Mouse (Mus musculus): ENCODE measurements around the gene Ccdc177. TPM values are rescaled to one million over a fixed set of nuclear protein-coding genes. Genes with fewer than 3 reads are reported as not detected.
A peak's percentile ranks its signal among the peaks of the same experiment; 100 is the strongest.

Ccdc177 gene
- not detected in 2 replicates for polyA plus RNA-seq (2011; ENCODE audit: insufficient read depth, insufficient read length, low replicate concordance, missing spikeins)

GRCm38 (mm10) chr12:80760396-80760801 lies at the start of gene Ccdc177:
Gene Ccdc177, minus strand, starts transcription at chr12:80760687.
- H3K27ac ChIP-seq (ENCODE audit: control insufficient read depth, insufficient read depth, low read depth, low read length, poor library complexity): no peak within 1 kb of the TSS
- no peak for TF ChIP-seq POLR2A (IDR thresholded peaks at IDR 0.05; ENCODE audit: borderline replicate concordance, control insufficient read depth, low read depth, low read length)
- TF ChIP-seq CTCF (IDR thresholded peaks at IDR 0.05; ENCODE audit: control insufficient read depth, insufficient read depth, low read length): peak; percentile 79
- WGBS: under 1% methylated on average over 24 of the region's 24 CpGs
- H3K4me3 ChIP-seq (replicated peaks; ENCODE audit: control insufficient read depth, low read depth, low read length): no peak within 1 kb of the TSS
- H3K4me1 ChIP-seq (ENCODE audit: control insufficient read depth, insufficient read depth, low read length): no peaks in the 10 kb centered on the region

GRCm38 (mm10) chr12:80810005-80810404 lies 49.5 kb upstream of the Ccdc177 start:
- Histone ChIP-seq H3K27ac (ENCODE audit: control insufficient read depth, insufficient read depth, low read depth, low read length, poor library complexity) (peak overlapping the region; percentile 15; the same call in 1 of the 2 replicates), H3K4me3 (replicated peaks; ENCODE audit: control insufficient read depth, low read depth, low read length) (no peak overlapping the region), H3K4me1 (ENCODE audit: control insufficient read depth, insufficient read depth, low read length) (peaks cover 7% of the 10 kb centered on the region)
- no peak for TF ChIP-seq POLR2A (IDR thresholded peaks at IDR 0.05; ENCODE audit: borderline replicate concordance, control insufficient read depth, low read depth, low read length)
- TF ChIP-seq CTCF (IDR thresholded peaks at IDR 0.05; ENCODE audit: control insufficient read depth, insufficient read depth, low read length): no peak
- WGBS: 4% methylated on average over 2 of the region's 2 CpGs

DNA sequence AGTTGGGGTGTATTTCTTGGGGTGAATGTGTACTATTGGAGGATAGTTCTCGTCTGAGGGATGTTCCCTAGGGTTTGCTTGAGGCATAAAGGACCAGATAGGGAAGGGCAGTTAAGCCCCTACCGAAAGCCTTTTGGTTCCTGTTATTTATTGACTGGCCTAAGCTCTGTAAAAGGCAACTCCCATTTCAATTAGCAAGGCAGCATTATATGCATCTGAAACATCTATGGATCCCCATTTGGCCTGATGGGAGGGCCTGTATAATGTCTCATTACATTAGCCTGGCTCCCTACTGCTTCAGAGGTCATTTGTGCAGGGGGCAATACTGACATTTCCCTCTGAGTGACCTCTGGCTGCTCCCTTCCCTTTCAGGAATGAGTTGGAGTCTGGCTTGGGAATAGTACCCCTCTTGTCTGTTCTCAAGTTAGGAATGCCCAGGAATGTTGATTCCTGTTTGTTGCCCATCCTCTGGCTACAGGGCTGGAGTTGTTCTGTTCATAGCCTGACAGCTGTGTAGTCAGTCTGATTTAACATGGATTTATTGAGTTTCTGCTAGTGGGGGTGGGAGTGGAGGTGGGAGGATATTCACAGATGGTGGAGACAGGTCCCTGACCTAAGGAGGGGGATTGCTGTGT lies 47.1 kb upstream of the Ccdc177 start:
- no peak for TF ChIP-seq POLR2A (IDR thresholded peaks at IDR 0.05; ENCODE audit: borderline replicate concordance, control insufficient read depth, low read depth, low read length)
- no peak for TF ChIP-seq CTCF (IDR thresholded peaks at IDR 0.05; ENCODE audit: control insufficient read depth, insufficient read depth, low read length)
- no peak overlapping the region for H3K4me3 ChIP-seq (replicated peaks; ENCODE audit: control insufficient read depth, low read depth, low read length)
- WGBS: 45% methylated on average over 2 of the region's 2 CpGs
- peaks cover 7% of the 10 kb centered on the region for H3K4me1 ChIP-seq (ENCODE audit: control insufficient read depth, insufficient read depth, low read length)
- H3K27ac ChIP-seq (ENCODE audit: control insufficient read depth, insufficient read depth, low read depth, low read length, poor library complexity): no peak overlapping the region

DNA sequence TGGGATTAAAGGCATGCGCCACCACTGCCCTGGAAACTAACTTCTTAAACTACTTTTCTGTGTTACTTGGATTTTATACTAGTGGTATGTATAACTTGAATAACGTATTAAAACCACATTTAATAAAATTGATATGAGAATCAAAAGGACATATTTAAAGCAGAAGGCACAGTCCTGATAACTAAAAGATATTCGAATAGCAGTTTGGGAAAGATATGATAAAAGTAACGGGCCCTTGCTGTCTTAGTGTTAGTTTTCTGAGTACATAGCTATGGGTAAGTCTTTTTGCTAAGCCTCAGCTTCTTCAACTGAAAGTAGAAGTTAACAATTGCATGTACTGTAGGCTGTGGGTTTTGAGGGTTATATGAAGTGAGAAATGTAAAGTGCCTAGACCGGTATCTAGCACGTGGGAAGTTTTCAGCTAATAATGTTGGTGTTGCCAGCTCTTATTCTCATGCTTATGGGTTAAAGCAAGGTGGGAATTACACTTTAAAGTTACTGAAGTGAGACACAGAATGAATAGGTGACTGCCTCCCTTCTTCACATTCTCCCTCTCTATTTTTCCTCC lies 44.5 kb upstream of the Ccdc177 start:
- Histone ChIP-seq H3K27ac (ENCODE audit: control insufficient read depth, insufficient read depth, low read depth, low read length, poor library complexity) (no peak overlapping the region), H3K4me3 (replicated peaks; ENCODE audit: control insufficient read depth, low read depth, low read length) (no peak overlapping the region), H3K4me1 (ENCODE audit: control insufficient read depth, insufficient read depth, low read length) (peaks cover 4% of the 10 kb centered on the region)
- WGBS: 43% methylated on average over 6 of the region's 6 CpGs
- TF ChIP-seq POLR2A (IDR thresholded peaks at IDR 0.05; ENCODE audit: borderline replicate concordance, control insufficient read depth, low read depth, low read length) (no peak), CTCF (IDR thresholded peaks at IDR 0.05; ENCODE audit: control insufficient read depth, insufficient read depth, low read length) (no peak)

DNA sequence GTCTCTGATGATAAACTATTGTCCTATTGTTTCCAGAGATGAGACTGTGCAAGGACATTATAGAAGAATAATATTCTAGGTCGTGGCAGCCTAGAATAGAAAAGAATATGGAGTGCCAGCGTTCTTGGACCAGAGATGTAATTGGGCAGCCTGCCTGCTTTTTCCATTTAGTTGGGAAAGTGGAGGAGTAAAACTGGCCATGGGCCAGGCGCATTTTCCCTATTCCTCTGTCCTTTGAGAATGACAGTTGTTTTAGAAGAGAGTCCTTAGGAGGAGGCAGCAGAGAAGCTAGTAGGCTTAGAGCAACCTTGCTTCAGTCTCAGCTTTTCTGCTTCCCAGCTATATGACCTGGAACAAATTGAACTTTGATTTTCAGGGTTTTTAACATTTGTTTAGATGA lies 43.4 kb upstream of the Ccdc177 start:
- Histone ChIP-seq H3K4me1 (ENCODE audit: control insufficient read depth, insufficient read depth, low read length) (peaks cover 2% of the 10 kb centered on the region), H3K4me3 (replicated peaks; ENCODE audit: control insufficient read depth, low read depth, low read length) (no peak overlapping the region), H3K27ac (ENCODE audit: control insufficient read depth, insufficient read depth, low read depth, low read length, poor library complexity) (no peak overlapping the region)
- TF ChIP-seq CTCF (IDR thresholded peaks at IDR 0.05; ENCODE audit: control insufficient read depth, insufficient read depth, low read length) (no peak), POLR2A (IDR thresholded peaks at IDR 0.05; ENCODE audit: borderline replicate concordance, control insufficient read depth, low read depth, low read length) (no peak)
- 77% methylated on average over 3 of the region's 3 CpGs for WGBS

GRCm38 (mm10) chr12:80801443-80801842 lies 41.0 kb upstream of the Ccdc177 start:
- WGBS: 88% methylated on average over 1 of the region's 1 CpGs

DNA sequence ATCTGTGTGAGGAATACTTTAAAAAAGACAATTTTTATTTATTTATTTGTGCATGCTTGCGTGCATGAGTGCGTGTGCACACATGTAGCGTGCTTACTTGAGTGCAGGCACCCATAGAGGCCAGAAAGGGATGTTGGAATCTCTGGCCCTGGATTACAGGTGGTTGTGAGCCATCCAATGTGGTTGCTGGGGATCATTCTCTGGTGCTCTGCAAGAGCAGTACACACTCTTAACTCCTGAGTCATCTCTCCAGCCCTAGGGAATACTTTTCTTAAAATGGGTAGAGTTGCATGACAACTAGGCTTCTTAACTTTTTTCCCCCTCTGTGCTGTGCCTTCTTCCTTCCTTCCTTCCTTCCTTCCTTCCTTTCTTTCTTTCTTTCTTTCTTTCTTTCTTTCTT lies 39.7 kb upstream of the Ccdc177 start:
- no peak overlapping the region for H3K27ac ChIP-seq (ENCODE audit: control insufficient read depth, insufficient read depth, low read depth, low read length, poor library complexity)
- WGBS: 94% methylated on average over 3 of the region's 3 CpGs
- TF ChIP-seq POLR2A (IDR thresholded peaks at IDR 0.05; ENCODE audit: borderline replicate concordance, control insufficient read depth, low read depth, low read length): no peak
- TF ChIP-seq CTCF (IDR thresholded peaks at IDR 0.05; ENCODE audit: control insufficient read depth, insufficient read depth, low read length): no peak
- peaks cover 2% of the 10 kb centered on the region for H3K4me1 ChIP-seq (ENCODE audit: control insufficient read depth, insufficient read depth, low read length)
- H3K4me3 ChIP-seq (replicated peaks; ENCODE audit: control insufficient read depth, low read depth, low read length): no peak overlapping the region

More at GRCm38 (mm10) chr12:80801443-80801842, 41.0 kb upstream of the Ccdc177 start:
- Histone ChIP-seq H3K4me1 (ENCODE audit: control insufficient read depth, insufficient read depth, low read length) (peaks cover 2% of the 10 kb centered on the region), H3K27ac (ENCODE audit: control insufficient read depth, insufficient read depth, low read depth, low read length, poor library complexity) (no peak overlapping the region), H3K4me3 (replicated peaks; ENCODE audit: control insufficient read depth, low read depth, low read length) (no peak overlapping the region)
- no peak for TF ChIP-seq CTCF (IDR thresholded peaks at IDR 0.05; ENCODE audit: control insufficient read depth, insufficient read depth, low read length)
- no peak for TF ChIP-seq POLR2A (IDR thresholded peaks at IDR 0.05; ENCODE audit: borderline replicate concordance, control insufficient read depth, low read depth, low read length)

DNA sequence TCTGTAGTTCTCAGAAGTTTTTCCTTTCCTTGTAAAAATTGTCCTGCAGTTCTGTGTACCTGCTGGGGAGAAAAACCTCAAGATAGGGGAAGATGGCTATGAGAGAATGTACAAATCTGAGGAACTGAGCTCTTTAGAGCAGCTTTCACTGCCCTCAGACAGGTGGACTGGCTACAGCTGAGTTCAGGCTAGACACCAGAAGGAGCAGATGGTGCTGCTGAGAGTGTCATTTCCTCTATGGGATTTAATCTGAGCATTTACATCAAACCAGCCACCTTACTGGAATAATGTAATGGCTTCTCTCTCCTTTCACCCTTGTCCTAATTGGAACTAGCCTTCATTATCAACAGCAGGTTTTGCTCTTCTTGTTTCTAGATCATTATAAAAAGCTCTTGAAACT lies 37.8 kb upstream of the Ccdc177 start:
- Histone ChIP-seq H3K4me1 (ENCODE audit: control insufficient read depth, insufficient read depth, low read length) (peaks cover 2% of the 10 kb centered on the region), H3K4me3 (replicated peaks; ENCODE audit: control insufficient read depth, low read depth, low read length) (no peak overlapping the region), H3K27ac (ENCODE audit: control insufficient read depth, insufficient read depth, low read depth, low read length, poor library complexity) (no peak overlapping the region)
- no peak for TF ChIP-seq CTCF (IDR thresholded peaks at IDR 0.05; ENCODE audit: control insufficient read depth, insufficient read depth, low read length)
- no peak for TF ChIP-seq POLR2A (IDR thresholded peaks at IDR 0.05; ENCODE audit: borderline replicate concordance, control insufficient read depth, low read depth, low read length)
